Mouse (Mus musculus) activated CD4-positive, CD25-positive, alpha-beta regulatory T cell, adult 4 months (primary cell): ENCODE data around the gene BC025920. TPM values are rescaled to one million over a fixed set of nuclear protein-coding genes. Genes with fewer than 3 reads are reported as not detected.

Experiments
- ATAC-seq: one replicate; pipeline ENCODE4 v1.8.0; 2017
- polyA plus RNA-seq, 2 experiments: library from polyadenylated mRNA; unstranded; fragments of 100-300 nt; shearing (Covaris generic); gene quantifications; one replicate each; pipeline ENCODE4 v1.2.1; 2017

Gene BC025920
- polyA plus RNA-seq, 2 experiments from 2014 or later, result 1.5 to 2.5 TPM

DNA sequence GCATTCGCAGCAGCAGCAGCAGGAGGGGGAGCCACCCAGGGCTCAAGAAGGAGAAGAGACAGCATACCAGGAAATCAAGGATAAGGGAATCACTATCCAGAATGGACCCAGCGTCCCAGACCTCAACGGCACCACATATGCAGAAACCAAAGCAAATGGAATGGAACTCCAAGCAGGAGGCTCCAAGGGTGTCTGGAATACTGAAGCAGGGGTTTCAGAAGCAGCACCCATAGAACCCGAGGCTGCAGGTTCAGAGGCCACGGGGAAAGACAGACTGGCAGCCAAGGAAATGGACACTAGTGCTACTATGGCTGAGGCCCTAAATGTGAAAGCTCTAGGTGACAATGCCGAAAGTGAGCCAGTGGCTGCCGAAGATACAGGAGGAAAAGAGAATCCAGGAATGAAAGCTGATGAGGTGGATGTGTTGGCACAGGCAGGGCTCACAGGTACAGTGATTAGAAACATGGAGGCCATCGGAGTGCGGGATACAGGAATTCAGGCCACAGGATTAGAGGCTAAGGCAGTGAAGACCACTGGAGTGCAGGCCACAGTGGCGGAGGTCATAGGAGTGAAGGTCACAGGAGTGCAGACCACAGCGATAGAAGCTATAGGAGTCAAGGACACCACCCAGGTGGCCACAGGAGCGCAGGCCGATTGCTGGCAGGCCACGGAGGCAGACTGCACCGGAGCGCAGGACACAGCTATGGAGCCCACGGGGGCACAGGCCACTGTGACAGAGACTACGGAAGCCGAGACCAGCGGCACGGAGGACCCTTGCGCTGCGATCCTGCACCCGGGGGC lies 36.8 kb downstream of the BC025920 start:
- no peak for ATAC-seq

DNA sequence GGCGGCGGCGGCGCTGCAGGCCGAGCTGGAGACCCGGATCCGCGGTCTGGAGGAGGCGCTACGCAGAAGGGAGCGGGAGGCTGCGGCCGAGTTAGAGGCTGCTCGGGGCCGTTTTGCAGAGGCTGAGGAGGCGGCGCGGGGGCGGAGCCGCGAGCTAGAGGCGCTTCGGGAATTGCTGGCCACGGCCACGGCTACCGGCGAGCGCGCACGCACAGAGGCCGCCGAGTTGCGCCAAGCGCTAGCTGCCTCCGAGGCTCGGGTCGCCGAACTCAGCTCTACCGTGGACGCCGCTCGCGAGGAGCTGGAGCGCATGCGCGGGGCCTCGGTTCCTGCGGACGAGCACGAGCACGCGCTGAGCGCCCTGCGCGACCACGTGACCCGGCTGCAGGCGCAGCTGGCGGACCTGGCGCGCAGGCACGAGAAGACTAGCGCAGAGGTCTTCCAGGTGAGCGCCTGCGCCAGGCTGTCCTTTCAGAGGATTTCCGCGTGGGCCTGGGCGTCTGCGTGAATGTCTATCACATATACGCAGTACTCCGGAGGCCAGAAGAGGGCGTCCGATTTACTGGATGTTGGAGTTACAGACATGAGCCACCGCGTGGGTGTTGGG lies 37.5 kb downstream of the BC025920 start:
- ATAC-seq, result peak; percentile 87

DNA sequence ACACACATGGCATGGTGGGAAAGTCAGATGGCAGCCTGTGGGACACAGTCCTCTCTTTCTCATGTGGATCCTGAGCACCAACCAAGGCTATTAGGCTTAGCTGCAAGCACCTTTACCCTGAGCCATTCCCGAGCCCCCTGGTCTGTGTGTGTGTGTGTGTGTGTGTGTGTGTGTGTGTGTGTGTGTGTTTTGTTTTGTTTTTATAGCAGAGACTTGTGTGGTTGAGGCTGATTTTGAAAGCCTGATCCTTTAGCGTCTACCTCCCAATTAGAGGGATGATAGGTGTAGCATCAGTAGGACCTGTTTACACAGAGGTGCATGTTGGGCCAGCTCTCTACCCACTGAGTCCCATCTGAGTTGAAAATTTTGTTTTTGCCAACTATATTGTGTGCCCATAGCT lies 38.1 kb downstream of the BC025920 start:
- ATAC-seq, result no peak

DNA sequence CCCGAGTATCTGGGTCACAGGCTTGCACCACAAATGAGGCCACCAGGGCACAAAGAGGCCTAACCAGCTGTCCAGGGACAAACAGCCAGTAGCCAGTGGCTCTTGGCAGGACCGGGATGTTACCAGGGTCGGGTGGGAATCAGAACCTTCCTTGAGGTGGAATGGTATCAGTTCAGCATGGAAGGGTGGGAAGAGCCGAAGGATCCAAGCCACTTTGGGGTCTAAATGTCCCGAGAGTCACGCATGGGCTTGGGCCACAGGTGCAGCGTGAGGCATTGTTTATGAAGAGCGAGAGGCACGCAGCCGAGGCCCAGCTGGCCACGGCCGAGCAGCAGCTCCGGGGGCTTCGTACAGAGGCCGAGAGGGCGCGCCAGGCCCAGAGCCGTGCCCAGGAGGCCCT lies 38.6 kb downstream of the BC025920 start:
- ATAC-seq, result no peak

DNA sequence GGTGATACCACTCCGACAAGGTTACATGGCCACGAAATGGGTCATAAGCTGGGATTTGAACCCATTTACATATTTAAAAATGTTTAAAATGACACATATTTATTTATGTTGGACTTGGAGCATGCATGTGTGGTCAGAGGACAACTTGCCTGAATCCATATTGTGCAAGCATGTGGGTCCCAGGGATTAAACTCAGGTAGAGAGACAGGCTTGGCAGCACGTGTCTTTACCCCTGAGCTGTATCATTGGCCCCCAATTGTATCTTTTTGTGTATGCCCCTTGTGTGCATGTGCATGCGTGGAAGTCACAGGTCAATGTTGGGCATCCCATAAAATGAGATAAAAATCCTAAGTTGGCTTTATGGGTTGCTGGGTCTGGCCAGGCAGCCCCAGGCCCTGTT lies 39.3 kb downstream of the BC025920 start:
- no peak for ATAC-seq

DNA sequence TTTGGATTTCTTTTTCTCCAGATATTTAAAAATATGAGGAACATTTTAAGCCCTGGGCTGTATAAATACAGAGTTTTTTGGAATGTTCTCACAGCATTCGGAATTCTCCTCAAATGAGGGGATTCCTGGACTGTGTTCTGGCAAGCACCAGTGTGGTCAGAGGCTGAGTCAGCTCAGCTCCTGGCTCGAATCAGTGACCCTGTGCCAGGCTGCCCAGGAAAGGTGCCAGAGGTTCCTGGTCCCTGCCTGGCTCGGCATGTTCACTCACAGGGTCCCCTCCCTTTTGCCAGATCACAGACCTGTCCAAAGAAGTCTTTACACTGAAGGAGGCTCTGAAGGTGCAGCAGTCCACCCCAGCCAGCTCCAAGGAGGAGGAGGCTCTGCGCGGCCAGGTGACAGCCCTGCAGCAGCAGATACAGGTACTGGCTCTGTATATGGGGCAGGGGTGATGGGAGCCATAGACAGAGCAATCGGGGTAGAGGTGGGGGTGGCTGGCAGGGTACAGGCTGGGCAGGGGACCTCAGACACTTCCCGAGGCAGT lies 40.0 kb downstream of the BC025920 start:
- no peak for ATAC-seq

DNA sequence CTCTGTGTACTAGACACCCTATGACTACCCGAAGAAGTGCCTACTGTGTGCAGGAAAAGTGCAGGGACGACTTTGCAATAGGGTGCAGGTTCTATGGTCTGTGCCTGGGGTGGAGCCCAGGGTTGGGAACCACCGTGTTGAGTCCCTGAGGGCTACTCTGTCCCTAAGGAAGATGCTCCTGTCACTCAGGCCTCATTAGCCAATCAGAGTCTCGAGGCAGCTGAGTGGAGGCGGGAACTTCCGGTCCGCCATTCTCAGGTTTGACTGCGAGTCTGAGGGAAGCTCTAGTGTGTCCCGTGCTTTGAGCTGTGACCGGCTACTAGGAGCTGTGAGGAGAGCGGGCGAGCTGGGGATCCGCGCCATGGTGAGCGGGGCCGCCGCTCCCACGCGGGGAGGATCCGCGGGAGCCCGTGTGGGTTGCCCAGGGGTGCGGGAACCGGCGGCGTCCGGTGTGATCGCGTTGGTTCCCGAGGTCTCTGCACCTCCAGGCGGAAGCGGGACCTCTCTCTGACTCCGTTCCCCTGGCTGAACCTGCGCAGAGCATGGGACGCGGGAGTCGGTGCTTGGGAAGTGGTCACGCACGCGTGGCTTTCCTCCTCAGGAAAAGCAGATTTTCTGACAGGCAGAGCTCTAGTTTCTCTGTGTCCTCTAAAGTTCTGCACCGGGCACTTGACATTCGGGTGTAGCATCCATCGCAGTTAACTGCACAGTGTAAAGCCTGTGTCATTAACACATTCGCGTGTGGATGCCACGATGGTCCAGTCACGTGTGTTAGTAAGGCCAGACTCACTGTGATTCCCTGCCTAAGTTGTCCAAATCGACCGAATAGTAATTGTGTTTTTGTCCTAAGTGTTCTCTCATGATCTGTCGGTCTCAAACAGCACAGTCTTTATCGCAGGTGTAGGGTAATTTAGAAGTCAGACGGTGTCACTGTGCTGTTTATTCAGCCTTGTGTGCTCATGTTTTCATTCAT lies 43.0 kb downstream of the BC025920 start, which contains the start of gene Gm10778:
Gm10778 (plus strand) TSS at position 257 of the 973 bp plus-strand sequence.
- ATAC-seq, result peak; percentile 94

DNA sequence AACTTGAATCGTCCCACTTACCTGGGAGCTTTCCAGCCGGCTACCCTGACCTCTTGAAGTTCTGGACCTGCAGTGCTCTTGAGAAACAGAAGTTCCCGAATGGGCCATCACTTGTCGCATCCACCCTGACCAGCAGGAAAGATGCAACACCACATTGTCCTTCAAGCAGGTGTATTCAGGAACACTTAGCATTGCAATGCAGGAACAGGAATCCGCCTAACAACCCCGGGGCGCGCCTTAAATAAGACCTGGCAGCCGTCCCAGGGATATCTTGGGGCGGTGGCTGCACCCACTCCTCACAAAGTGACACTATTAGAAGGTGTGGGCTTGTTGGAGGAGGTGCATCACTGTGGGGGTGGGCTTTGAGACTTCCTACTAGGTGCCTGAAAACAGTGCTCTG lies 49.1 kb downstream of the BC025920 start:
- no peak for ATAC-seq

DNA sequence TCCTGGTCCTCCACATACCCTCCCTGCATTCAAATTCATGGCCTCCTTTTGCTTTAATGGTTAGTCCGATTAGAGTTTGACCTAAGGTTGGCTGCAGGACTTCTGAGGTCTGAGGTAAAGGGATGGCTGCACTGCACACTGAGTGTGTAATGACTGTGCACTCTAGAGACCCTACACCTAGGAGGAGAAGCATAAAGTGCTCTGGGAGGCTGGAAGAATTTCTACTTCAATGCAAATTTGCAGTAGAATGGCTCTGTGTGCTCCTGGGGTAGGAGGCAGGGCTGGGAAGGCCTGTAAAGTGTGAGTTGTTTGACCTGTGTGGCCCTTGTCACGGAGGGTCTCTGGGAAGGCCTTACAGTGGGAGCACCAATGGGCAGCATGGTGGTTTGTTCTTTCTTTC lies 50.1 kb downstream of the BC025920 start:
- ATAC-seq, result no peak

Other genes starting within 250 kb of the BC025920 start
- gene Mfsd12, start 248.8 kb upstream of the BC025920 start, polyA plus RNA-seq, result 1 to 10 TPM; 1.2 TPM
- 1 to 10 TPM in 1 of 2 experiments, not detected in 1; 2.1 TPM for gene 4930404N11Rik, start 240.5 kb upstream of the BC025920 start, polyA plus RNA-seq
- gene Fzr1, start 227.8 kb upstream of the BC025920 start, polyA plus RNA-seq, result 10 to 100 TPM; 19.3 to 20.1 TPM
- gene Dohh, start 221.8 kb upstream of the BC025920 start, polyA plus RNA-seq, result 10 to 100 TPM; 12.7 to 13.7 TPM
- 1 to 10 TPM; 1.1 to 1.2 TPM for gene Gm48551, start 221.8 kb upstream of the BC025920 start, polyA plus RNA-seq
- 1 to 10 TPM in 1 of 2 experiments, not detected in 1; 1.4 TPM for gene Gm48552, start 217.3 kb upstream of the BC025920 start, polyA plus RNA-seq
- gene Smim24, start 213.2 kb upstream of the BC025920 start, polyA plus RNA-seq, result 10 to 100 TPM in 1 of 2 experiments, 1 to 10 TPM in 1; 7.3 to 13.3 TPM
- 10 to 100 TPM; 15.2 to 16.0 TPM for gene Nfic, start 150.6 kb upstream of the BC025920 start, polyA plus RNA-seq
- gene Celf5, start 123.6 kb upstream of the BC025920 start, polyA plus RNA-seq, result 1 to 10 TPM in 1 of 2 experiments, under 1 TPM in 1; 0.44 to 1.5 TPM
- gene Ncln, start 109.9 kb upstream of the BC025920 start, polyA plus RNA-seq, result 10 to 100 TPM; 33.4 to 41.8 TPM
- gene S1pr4, start 106.1 kb upstream of the BC025920 start, polyA plus RNA-seq, result 10 to 100 TPM; 70.0 to 70.7 TPM
- 10 to 100 TPM; 55.2 to 62.0 TPM for gene Gna15, start 82.0 kb upstream of the BC025920 start, polyA plus RNA-seq
- 10 to 100 TPM; 21.7 to 24.5 TPM for gene Gna11, start 61.1 kb upstream of the BC025920 start, polyA plus RNA-seq
- gene Aes, start 46.8 kb upstream of the BC025920 start, polyA plus RNA-seq, result 100 to 1,000 TPM; 120 to 125 TPM
- gene Tle2, start 31.7 kb upstream of the BC025920 start, polyA plus RNA-seq, result 1 to 10 TPM in 1 of 2 experiments, under 1 TPM in 1; 0.78 to 1.5 TPM
- under 1 TPM in 1 of 2 experiments, not detected in 1; 0.89 TPM for gene Tle6, start 5.2 kb upstream of the BC025920 start, polyA plus RNA-seq
- 10 to 100 TPM; 23.1 TPM for gene Sirt6, start 21.5 kb downstream of the BC025920 start, polyA plus RNA-seq
- gene Ankrd24, start 22.3 kb downstream of the BC025920 start, polyA plus RNA-seq, result 1 to 10 TPM; 1.1 to 1.7 TPM
- gene Gm10778, start 42.8 kb downstream of the BC025920 start, polyA plus RNA-seq, result 1 to 10 TPM; 8.1 to 9.8 TPM
- 10 to 100 TPM; 15.0 to 21.5 TPM for gene Zfp433, start 98.6 kb downstream of the BC025920 start, polyA plus RNA-seq
- 1 to 10 TPM; 6.6 to 7.3 TPM for gene Gm3055, start 164.9 kb downstream of the BC025920 start, polyA plus RNA-seq
- gene Gm4767, start 205.9 kb downstream of the BC025920 start, polyA plus RNA-seq, result 1 to 10 TPM; 6.2 to 6.5 TPM